Mouse (Mus musculus): ENCODE measurements at regions not wholly inside any gene's neighbourhood (a gene's known extent, or its start where the extent isn't known, plus 50 kb on each side); places are given as distances from the start of the nearest gene placed in this dataset.

DNA sequence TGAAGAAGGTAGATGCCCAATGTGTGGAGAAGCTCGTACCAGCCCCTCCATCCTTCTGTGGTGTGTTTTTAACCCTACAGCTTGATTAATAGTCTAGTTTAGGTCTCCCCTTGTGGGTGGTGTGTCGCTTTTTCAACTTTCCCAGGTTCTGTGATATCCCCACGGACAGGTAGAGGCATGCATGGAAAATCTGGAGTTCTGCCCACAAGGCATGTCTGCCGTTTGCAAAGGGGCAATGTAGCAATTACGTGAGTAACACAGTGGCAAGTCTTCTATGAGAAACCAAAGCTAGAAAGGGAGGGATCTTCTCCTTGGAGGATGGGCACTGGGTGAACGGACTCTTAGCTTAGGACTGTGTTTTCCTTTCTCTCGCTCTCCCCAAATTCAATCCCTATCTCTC lies 153.2 kb upstream of the Frmd6 start:
- DNase-seq (ENCODE audit: low read depth): no peak

DNA sequence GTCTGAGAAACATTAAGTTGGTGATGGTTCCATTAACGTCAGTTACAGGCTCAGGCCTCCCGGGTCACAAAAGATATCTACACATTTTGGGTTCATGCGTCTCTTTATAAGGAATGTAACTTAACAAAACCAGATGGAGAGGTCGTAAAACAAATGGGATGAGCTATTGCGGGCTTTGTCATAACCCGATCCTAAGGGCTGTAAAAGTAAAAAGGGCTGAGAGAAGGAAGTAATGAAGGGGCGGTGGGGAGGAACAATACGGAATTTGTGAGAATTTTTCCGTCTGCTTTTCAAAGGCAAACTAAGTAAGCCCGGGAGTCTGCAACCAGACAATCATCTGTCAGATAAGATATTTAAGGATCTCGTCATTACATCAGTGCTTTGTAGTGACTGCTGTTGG lies 152.1 kb upstream of the Frmd6 start:
- DNase-seq (ENCODE audit: low read depth): no peak

DNA sequence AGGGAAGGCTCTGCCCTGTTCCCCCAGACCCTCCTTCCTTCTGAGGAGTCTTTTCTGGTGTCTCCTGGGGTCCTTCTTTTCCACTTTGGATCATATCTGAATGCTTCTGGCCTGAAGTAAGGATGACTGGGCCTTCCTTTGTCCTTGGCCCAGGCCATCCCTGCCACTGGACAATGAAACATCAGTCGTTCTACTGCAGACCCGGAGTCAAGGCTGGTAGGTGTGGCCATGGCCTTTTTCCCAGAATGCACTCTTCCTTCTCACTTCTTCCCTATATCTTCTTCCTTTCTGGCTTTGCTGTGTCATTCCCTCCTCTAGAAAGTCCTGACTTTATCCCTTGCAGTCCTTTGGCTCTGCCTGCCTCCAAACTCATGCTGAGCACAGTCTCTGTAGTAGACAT lies 151.2 kb upstream of the Frmd6 start:
- DNase-seq (ENCODE audit: low read depth): no peak

DNA sequence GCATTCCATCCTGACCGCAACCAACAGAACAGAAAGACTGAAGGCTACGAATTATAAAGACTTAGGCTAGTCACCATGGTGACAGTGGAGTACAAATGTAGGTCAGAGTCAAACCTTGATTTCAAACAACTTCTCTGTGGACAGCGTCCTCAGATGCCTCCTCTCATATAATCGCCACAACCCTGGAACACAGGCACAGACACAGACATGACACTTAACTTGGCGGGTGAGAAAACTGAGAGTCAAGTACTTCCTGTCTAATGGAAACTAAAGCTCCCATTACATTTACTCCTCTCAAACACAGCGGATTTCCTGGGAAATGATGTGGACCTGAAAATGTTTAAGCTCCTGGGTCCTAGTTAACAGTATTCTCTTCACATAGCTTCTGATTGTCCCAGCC lies 149.5 kb upstream of the Frmd6 start:
- DNase-seq (ENCODE audit: low read depth): no peak

DNA sequence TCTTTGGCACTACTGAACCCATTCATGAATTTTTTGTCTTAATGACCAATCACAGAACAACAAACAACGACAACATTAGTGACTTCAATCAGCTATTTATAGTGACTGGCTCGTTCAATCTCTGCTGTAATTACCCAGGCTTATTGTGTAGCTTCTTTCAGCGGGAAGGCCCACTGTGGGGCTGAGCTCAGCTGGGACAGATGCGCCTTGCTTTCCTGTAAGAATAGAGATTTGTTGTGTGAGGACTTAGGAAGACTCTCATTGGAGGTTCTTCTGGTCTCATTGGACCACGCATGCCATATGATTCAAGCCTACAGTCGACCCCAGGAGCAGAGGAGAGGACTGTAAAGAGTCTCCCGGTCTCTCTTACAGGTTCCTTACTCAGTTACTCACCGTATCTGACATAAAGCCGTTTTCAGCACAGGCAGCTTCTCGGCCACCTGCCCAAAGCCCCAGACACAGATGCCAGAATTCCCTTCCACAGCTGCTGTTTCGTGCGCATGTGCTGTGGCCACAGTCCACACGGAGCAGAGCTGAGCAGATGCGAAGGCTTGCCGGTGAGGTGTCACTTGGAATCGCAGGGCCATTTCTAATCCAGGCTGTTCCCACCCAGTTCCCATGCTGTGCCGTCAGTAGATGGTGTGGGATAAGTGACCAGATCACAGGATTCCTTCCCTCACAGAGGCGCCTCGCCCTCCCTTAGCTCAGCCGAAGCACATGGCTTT lies 145.5 kb upstream of the Frmd6 start:
- no peak for DNase-seq (ENCODE audit: low read depth)

DNA sequence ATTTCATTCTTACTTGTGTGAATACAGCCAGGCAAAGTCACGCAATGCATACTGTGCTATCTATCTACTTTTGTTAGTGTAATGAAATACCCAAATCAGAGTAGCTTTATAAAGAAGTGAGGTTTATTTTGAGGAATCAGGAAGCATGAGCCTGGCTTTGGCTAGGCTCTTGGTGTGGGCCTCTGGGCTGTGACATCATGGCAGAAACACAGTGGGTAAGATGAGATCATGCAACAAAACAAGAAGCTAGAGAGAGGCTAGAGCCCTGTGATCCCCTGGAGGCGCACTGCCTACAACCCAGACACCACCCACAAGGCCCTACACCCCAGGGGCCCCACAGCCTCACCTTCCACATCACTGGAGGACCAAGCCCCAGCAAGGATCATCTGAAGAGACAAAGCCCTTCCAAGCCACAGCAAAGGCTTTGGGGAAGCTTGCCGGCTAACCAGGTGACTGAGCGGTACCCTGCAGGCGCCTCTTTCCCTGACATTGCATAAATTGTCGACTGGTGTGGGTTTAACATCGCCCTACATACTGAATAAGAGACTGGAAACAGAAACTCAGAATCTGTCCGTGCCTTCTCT lies 143.8 kb upstream of the Frmd6 start:
- DNase-seq (ENCODE audit: low read depth): peak; percentile 19

DNA sequence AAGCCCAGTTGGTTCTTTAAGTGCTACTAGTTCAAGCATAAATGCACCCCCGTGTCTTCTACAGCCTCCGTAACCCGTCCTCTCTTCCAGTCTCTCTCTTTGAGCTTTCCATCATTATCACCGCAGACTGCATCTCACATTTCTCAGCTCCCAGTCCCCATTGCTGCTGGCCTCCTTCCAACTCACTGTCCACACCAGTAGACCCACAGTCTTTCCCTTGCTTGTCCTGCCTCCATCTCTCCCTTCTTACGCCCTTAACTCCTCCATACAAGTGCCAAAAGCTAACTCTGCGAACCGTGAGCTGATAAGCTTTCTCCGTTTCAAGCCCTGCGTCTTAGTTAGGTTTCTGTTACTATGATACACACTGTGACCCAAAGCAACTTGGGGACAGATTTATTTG lies 141.0 kb upstream of the Frmd6 start:
- DNase-seq (ENCODE audit: low read depth): no peak

DNA sequence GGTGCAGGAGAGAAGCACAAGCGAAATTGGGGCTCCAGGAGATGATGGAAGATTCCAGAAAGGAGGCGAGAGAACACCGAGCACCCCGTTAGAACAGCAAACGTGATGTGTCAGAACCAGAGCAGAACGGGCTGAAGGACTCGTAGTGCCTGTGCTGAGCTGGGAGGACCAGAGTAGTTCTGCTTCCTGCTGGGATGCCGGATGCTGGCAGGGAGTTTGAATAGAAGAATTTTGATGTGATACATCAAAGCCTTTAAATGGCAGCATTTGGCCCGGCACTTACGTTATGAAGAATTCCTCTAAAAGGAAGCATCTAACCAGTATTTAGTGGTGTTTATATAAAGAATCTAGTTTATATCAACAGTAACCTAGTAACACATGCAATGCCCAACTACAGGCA lies 139.9 kb upstream of the Frmd6 start:
- DNase-seq (ENCODE audit: low read depth): no peak

DNA sequence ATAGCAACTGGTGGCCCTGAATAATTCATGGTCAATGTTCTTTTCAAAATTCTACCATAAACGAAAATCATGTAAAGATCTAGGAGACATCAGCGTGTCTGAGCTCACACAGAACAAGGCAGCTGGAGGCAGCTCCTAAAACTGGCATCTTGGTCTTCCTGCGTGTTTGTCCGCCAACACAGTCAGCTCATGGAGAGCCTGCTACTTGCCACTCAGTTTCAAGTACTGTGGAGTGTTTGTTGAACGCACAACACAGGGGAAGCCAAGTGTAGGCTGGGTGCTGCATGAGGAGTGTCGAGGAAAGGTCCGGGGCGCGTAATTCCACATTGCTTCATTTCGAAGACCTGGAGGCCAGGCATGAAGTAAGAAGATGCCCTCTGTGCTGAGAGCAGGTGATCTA lies 139.0 kb upstream of the Frmd6 start:
- no peak for DNase-seq (ENCODE audit: low read depth)

DNA sequence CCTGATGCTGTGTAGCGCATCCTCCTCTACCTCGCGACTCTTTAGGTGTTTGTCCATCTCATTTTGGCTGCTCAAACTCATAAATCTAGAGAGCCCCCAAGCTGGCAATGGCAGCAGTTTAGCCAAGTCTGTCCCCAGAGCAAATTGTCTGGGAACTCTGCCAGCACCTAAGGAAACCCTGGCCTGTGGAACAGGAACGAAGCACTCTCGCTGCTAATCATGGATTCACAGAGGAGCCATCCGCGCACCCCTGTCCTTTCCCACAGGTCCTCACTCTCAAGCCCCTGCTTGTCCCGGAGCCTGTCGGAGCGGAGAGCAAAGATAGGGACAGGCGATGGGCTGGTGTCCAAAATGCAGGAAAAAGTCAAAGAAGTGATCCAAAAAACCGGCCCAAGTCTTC lies 138.3 kb upstream of the Frmd6 start:
- DNase-seq (ENCODE audit: low read depth): no peak

DNA sequence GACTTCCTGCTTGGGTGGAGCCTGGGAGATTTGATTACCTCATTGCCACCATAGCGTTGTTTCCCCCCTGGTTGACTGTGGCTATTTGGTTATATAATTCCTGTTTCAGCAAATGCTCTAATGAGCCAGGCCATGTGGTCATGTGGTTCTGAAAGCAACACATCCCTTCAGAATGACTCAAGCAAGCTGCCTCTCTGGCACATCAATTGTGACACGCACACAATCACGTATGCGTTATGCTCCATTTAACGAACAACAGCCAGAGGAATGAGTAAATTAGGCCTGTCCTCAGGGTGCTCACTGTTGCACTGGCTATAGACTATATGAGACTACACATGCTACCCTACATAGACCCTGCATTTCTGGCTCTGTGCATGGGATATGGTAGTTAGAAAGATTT lies 130.2 kb upstream of the Frmd6 start:
- DNase-seq (ENCODE audit: low read depth): peak; percentile 23

DNA sequence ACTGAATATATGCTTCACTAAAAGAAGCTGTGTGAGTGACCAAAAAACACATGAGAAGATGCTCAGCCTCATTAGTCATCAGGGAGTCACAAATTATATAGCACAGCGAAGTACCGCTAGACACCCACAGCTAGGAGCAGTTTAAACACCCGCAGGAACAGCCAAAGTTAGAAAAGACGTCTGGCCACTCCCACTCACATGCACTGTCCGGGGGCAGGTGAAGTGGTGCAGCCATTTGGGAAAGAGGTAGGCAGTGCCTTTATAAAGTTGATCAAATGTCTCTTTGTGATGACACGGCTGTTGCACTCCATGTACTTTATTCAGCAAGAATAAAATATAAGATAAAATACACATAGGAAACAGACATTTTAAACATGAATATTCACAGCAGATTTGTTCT lies 129.1 kb upstream of the Frmd6 start:
- DNase-seq (ENCODE audit: low read depth): no peak

DNA sequence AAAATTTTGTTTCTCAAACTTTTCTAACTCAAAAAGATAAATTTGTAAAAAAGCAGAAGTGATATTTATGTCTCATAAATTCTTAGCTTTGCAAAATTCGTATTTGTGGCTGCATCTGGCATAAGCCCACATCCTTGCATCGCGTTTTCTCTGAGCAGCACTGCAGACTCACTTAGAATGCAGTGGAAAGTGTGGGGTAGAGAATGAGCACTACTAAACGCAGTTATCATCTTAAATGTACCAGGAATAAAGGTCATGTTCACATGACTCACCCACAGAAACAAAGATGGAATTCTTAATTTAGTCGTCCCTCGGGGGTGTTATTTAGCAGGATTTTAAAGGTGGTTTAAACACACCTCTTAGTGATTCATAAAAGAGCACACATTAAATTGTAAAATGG lies 126.8 kb upstream of the Frmd6 start:
- peak; percentile 36 for DNase-seq (ENCODE audit: low read depth)

DNA sequence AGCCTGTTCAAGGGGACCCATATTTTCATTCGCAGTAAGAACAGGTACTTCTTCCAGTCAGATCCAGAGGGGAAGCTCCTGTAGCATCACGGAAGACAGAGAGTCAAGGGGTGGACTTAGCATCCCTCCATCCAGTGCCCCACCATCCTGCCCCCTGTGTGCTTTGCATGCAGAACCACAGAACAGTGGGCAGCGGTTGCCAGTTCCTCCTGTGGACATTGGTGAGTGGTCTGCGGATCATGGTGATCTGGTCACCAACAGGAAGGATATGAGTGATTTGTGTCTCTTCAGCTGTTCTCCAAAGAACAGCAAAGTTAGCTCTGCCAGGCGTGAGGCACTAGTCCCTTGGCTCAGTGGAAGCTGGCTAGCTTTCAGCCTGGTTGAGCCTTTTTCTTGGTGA lies 122.8 kb upstream of the Frmd6 start:
- no peak for DNase-seq (ENCODE audit: low read depth)

DNA sequence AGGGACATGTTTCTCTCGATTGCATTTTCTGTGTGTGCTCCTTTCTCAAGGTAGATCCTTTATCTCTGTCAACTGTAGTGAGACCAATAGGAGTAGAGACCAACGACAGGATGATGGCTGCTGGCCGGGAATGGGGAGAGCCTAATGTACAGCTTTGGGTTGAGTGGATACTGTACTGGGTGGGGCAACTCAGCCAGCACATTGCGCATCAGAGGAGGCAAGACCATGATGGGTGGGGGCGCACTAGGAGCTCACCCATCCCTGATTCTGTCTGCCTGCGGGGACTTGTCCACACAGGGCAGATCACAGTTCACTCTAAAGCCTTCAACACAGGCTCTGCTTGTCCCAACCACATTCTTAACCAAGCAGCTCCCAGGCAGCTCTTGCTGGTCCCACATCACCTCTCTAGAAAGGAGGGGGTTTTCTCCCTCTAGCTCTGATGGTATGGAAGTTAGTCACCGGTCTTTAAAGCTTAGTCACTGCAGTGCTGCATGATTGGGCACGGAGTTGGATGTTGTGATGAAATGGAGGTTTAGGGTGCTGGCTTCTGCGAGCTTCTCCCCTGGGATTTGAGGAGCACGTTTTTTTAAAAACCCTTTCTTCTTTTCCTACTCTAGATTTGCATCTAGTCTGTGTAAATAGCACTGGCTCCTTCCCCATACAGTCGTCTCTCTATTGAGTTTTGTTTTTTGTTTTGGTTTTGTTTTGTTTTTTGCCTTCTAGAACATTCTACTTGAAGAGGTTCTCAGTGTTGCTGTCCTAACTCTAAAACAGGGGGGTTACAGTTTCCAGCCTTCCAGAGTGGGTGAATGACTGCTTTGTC lies 118.3 kb upstream of the Frmd6 start:
- DNase-seq (ENCODE audit: low read depth): peak; percentile 25

DNA sequence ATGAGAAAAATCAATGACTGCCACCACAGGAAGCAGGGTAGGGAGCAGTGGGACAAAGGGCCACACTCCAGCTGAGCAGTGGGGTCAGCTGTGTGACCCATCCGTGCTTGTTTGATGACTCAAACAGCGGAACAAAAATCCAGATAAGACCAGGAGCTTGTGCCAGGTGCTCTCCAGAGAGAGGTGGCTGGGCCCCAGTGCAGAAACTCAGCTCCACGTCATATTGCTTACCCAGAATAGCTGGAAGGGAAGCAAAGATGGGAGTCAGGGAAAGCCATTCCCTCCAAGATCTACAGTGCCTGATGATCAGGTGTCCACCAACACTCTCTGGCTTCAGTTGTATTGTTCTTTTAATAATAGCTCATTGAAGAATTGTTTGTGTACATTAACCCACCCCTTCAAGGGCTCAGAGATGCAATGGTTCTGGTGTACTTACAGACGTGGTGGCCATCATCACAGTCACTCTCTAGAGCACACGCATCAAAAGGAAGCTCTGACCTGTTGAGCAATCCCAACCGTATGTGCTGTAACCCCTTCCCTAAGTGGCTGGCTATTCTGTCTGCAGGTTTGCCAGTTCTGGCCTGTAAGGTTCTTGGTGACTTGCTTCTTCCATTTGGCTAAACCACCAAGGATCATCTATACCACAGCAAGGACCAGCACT lies 117.6 kb upstream of the Frmd6 start:
- DNase-seq (ENCODE audit: low read depth): no peak

DNA sequence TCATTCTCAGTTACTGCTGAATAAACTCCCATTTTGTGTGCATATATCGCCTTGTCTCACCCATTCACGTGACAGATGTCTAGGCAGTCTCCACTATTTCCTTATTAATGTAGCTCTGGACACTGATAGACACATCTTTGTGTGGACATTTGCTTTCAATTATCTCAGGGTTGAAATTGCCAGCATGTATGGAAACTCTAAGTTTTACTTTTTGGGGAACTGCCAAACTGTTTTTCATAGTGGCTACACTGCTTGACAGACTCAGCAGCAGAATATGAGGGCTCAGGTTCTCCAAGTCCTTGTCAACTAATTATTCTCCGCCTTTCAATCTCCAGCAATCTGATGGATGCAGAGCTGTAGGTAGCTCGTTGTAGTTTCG lies 117.0 kb upstream of the Frmd6 start:
- no peak for DNase-seq (ENCODE audit: low read depth)

DNA sequence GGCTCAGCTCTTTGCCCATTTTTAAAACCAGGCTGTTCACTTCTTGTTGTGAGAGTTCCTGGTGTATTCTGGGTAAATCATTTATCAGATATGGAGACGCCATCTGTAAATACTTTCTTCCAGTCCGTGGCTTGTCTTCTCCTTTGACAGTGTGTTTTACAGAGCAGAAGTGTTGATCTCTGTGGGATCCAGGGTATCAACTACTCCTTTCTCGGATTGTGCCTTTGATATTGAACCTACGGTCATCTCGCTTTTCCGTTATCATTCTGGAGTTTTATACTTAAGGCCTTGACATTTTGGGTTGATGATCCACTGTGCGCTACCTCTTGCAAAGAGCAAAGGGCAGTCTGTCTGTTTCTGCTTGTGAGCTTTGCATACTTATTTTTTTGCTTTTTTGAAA lies 115.0 kb upstream of the Frmd6 start:
- no peak for DNase-seq (ENCODE audit: low read depth)

DNA sequence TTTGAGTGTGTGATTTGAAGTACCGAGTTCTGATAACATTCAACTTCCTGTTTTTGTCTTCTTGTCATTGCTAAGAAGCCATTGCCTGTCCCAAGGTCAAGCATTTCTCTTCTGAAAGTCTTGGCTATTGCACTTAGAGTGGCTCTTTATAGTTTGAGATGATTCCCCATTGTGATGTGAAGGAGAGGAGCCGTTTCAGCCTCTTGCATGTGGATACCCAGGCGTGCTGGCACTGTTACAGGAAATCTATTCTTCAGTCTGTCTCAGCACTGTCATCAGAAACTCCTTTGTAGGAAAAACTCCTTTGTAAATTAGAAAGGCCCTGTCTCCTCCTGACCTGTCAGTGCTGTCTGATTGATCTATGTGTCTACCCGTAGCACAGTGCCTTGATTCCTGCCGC lies 114.3 kb upstream of the Frmd6 start:
- peak; percentile 47 for DNase-seq (ENCODE audit: low read depth)

DNA sequence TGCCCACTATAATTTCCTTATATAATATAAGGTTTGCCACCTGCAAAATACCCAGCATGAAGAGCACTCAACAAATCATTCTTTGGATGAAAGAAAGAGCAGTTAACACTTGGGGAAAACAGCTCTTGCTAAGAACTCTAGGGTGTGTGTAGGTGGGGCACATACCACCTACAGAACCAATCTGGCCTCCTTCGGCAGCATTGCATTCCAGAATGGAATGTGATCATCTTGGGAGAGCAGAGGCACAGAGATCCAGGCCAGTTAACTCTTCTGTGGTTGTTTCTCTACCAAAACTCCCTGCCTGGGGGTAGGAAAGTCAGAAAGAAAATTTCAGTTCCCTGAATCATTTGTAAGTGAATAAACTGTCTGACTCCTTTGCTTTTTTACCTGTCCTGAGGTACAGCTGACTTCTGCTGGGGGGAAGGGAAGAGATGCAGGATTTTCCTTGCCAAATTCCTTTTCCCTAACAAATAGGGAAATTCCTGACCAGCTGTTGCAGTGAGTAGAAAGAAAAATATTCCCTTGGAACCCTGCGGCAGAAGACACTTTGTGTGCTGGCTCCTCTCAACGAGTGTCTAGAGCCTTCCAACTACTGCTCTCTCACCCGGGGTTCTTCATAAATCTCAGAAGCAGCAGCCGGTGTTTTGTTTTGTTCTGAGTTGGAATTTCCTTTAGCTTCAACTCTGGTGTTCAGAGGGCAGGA lies 112.8 kb upstream of the Frmd6 start:
- no peak for DNase-seq (ENCODE audit: low read depth)

DNA sequence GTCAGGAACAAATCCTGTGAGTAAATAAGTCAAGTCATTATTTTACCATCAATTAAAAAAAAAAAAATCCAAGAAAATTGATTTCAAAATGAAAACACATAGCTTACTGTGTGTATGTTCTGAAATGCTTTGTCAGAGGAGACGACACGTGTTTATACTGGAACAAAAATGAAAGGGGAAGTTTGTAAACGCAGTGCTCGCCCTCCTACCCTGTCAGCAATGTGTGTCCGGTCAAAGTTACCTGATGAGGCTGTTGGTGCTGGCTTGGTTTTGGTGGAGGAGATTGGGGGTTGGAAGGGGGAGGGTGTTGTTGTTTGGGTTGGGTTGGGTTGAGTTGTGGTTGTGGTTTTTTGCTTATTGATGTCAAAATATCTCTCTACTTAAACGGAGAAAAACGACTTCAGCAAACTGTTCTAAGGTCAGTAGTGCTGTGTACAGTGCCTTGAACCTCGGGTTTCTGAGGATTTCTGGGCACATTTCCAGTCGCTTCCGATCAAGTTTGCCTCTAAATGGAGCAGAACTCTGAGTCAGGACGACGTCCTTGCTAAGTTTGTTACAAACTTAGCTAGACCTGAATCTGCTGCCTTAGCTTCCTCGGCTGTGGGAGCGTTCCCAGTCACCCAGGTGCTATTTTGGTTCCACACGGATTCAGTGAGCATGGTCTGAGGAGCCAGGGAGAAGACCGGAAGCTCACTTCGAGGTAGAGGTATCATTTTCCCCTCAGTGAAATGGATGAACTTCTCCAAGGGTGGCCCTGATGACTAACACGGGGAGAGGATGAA lies 111.6 kb upstream of the Frmd6 start:
- DNase-seq (ENCODE audit: low read depth): peak; percentile 78

Data from induced T-regulatory cell, adult 2 months (primary cell).